Mouse (Mus musculus) ES-CJ7 (cell line): Measurements from ENCODE around the gene Tsnax.

Source experiments
- DNase-seq: peaks from one replicate; pipeline ENCODE4 v3.0.0; 2011; ENCODE audit warnings: low read depth, low spot score

Gene Tsnax

DNA sequence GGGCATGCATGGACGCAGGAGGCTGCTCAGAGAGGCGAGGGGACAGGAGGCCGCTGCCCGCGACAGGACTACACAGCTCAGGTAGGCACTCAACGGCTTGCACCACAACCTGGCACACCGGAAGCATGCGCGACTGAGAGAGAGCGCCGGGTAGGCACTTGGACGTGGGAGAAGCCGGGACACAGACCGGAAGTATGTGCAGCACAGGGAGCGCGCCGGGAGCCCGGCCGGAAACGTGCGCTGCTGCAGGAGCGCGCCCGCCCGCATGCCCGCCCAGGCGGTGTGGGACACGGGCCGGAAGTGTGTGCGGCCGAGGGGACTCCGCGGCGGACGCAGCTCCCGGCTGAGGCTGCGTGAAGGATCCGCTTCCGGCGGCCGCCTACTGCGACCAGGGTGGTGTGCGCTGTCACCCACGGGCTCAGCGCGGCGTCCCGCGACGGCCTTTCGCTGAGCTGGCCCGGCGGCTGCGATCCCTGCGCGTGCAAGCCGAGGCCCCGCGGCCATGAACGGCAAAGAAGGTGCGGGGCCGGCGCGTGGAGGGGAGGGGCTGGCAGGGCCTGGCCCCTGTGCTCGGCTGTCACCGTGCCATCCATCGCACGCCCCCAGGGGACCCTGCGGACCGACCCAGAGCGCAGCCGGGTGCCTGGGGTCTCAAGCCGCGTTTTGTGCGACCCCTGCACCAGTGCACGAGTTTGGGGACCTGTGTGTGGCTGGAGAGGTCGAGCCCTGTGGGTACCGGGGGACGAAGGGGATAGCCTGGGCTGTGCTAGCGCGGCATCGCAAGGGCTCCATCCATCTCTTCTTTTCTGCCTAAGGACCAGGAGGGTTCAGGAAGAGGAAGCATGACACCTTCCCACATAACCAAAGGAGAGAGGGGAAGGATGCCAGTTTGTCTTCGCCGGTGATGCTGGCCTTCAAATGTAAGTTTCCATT, at the start of gene Tsnax:
Gene Tsnax, plus strand, starts transcription at position 303 of the 933 bp plus-strand sequence.
- DNase-seq, result peak; percentile 94

DNA sequence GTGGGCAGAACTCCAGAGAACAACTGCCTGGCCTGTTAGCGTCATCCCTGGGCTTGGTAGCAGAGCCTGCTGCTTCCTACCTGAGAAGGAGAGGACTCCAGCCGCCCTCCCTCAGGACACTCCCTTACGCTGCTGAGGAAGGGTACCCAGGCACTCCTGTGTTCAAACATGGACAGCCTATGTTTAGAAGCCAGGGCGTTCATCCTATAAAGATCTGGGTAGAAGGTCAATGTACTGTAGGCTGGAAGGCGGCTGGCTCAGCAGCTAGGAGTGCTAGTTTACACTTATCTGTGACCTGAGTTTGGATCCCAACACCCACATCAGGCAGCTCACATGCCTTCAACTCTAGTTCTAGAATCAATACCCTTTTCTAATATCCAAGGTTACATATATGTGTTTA, 49.6 kb upstream of the Tsnax start:
- DNase-seq, result no peak

DNA sequence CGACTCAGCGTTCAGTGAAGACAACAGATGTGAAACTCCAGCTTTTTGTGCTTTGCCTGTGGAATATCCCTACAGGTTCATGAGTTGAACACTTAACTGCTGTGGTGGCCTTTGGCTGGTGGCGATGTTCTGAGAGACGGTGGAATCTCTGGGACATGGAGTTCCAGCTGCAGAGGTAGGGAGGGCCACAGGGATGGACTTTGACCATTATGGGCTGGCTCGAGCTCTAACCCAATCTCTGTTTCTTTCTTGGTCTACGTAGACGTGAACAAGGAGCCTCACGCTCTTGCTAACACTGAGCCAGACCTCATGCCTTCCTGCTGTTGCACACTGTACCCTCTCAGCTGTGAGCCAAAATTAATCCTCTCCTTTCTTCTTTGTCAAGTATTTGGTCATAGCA, 47.8 kb upstream of the Tsnax start:
- no peak for DNase-seq

DNA sequence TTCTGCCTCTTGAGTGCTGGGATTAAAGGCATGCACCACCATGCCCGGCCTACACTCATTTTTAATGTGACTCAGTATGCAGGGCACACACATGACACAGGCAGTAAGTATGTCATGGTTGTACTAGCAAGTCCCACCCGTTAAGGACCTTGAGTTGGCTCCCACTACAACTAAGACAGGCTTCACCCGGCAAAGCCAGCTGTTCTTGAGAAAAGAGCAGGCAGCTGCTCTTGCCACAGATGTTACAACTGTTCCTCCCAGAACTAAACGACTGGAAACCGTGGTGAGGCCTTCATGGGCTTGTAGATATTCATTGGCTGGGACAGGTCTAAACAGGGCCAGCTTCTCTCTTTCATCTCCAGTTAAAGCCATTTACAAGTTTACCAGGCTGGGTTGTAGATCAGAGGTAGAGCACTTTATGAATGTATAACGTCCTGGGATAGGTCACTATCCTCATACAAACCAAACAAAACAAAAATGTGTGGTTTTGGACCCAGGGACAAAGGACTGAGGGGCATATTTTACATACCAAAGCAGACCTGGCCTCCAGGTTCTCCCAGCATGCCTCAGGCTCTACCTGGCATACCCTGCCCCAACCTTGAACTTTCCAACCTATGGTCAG, 42.4 kb upstream of the Tsnax start:
- DNase-seq, result peak; percentile 55

DNA sequence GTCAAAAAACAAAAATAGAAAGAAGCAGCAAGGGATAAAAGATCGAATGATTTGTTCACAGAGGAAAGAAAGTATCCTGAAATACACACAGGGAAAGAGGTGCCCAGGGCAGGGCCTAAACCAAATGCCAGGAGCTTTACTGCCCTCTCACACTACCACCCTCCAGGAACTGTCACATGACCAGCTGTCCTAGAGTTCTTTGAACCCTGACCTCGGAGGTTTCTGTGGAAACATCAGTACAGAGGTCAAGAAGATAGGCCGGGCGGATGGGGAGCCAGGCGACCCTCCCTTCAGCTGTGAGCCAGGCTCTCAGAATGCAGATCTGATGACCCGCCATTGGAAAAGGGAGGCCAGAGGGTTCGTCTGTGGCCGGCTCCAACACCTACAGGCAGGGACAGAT, 39.6 kb upstream of the Tsnax start:
- DNase-seq, result no peak

DNA sequence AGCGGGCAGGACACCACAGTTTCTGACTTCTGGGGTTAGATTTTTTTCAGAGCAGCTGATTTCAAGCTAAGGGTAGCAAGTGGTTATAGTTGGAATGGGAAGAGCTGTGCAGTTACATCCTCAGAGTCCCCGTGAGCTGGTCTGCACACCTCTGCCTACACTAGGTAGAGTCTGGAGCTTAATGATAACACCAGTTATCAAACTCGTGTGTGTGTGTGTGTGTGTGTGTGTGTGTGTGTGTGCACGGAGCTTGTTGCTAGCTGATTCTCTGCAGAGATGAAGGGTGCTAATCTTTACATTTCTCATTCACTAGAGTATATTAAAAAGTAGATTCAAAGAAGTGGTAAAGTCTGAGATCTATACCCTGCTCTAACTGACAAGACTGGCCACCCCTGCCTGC, 38.5 kb upstream of the Tsnax start:
- no peak for DNase-seq

DNA sequence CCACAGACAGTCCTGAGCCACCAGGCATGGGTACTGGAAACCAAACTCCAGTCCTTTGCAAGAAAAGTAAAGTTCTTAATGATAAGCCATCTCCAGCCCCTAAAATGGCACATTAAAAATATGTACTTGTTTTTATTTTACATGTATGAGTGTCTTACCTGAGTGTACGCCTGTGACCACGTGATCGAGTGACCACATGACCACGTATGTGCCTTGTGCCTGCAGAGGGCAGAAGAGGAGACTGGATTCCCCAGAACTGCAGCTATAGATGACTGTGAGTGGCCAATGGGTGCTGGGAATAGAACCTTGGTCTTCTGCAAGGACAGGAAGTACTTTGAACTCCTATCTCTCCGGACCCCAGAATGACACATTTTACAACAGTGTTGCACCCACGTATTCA, 36.6 kb upstream of the Tsnax start:
- DNase-seq, result peak; percentile 57

DNA sequence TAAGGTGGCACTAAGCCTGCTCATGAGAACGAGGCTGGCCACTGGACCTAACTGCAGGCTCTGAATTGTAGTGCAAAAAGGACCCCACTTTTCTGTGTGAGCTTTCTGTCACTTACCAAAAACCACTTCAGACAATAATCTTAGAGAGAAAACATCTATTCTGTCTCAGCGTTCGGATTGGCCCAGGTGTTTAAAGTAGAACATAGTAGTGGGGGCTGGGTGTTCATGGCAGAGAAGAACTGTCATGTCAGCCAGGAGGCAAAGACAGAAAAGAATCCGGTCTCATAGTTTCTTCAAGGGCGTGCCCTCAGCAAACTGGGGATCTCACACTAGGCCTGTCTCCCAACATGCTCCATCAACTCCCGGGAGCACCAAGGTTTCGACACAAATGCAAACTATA, 34.8 kb upstream of the Tsnax start:
- no peak for DNase-seq

DNA sequence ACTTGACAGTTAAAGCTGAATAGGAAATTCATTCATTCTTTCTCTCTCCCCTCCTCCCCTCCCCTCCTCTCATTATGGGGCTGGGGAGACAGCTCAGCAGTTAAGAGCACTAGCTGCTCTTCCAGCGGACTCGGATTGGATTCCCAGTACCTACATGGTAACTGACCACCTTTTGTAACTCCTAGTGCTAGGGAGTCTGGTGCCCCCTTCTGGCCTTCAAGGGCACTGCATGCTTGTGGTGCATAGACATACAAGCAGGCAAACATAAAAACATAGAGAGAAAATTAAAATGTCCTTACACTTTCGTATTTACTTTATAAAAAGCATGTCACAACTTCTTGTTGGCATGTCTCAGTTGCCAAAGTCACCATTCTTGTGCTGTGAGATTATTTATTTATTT, 32.8 kb upstream of the Tsnax start:
- DNase-seq, result peak; percentile 76

DNA sequence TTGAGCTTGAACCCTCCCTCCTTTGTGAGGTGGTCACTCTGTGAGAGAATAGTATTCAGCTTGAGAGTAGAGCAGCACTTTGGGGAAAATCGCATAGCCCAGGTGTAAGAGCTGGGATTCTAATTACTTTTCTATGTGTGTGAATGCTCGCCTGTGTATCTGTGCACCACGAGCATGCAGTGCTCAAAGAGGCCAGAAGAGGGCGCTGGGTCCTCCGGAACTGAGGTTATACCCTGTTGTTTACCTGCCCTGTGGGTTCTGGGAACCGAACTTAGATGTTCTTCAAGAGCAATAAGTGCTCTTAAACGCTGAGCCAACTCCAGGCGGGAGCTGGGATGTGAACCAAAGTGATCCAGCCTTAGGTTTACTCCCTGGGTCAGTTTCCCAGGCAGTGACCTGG, 32.0 kb upstream of the Tsnax start:
- peak; percentile 64 for DNase-seq

DNA sequence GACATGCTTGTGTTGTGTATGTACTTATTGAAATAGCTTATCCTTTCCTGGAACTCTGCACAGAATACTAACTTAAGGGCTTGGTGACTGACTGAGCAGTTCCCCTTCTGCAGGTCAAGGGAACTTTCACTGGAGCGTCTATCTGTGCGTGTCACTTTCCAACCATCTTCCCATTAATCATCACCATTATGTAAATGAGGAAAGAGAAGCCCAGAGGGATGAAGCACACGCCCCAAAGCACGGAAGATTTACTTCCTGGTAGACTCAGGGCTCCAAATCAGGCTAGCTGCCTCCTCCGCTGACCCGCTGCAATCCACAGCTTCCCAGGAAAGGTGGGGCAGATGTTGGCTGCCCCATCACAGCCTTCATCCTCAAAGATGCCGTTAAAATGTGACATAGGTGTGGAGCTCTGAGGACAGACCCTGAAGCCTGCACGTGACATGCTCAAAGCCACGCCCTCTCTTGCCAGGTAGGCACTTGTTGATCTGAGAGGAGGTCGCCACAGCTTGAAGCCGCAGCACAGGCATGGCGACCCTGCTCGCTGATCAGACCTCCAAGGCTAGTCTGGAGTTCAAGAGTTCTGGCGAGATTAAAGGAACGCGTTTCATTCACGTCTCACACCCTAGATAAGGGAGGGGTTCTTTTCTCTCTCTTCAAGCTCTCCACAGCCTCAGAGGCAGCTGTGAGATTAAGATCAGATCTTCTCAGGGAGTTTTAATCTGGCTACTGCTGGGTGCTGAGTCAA, 21.7 kb upstream of the Tsnax start:
- DNase-seq, result peak; percentile 40

DNA sequence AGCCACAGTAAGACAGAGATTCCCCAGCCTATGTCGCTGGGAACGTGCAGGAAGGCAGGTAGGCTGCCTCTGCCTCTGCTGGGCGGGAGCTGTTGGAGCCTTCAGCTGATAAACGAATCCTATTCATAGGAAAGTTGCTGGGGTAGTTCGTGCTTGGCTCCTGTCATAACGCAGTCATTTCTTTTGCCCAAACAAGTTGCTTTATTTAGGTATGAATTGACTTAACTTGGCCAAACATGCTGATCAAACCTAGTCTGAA, 21.2 kb upstream of the Tsnax start:
- no peak for DNase-seq

DNA sequence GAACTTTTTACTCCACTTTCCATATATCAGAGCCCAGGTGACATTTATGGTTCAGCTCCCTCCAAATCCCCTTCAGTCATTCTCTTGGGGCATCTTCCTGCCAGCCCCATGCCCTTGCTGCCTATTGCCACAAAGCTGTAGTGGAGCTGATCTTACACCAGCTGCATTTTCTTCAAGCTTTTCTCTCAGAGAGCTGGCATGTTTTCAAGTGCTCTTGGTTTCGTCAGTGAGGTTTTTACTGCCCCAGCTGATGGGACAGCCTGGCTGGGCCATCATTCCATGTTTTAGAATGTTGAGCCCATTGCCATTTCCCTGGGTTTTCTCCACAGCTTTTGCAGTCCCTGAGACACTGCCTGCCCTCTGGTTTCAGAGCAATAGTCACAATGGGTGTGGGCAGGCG, 17.0 kb upstream of the Tsnax start:
- no peak for DNase-seq

DNA sequence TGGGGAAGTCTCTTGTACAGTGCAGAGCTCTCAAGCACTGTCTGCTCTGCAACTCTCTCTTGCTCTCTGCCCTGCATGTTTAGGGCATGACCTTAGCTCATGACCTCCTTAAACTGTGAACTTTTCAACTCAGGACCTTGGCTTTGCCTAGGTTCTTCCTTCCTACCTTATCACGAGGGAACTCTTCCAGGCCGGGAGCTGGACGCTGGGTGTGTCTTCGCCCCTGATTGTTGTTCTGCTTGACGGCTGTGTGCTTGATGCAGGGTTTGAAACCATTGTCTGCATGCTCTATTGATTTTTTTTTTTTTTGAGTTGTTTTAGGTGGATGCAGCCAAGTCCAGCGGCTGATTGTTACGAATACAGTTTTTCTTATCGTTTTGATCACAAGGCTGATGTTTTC, 11.3 kb downstream of the Tsnax start:
- DNase-seq, result no peak

DNA sequence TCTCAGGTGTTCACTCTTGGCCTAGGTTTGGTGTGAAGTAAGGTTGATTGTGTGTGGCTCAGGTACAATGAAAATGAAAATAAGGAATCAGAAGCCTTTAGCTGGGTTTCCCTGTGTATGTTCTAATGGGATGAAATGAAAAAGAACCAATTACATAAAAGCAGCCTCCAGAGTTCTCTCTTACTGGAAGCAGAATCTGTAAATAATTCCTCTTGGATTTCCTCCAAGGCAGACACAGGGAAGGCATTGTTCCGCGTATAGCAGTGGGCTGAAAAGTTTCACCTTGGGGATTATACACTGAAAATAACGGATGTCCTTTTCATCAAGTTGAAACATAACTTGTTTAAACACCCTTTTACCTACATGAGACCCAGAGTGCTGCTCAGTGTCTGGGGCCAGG, 14.4 kb downstream of the Tsnax start:
- DNase-seq, result no peak

DNA sequence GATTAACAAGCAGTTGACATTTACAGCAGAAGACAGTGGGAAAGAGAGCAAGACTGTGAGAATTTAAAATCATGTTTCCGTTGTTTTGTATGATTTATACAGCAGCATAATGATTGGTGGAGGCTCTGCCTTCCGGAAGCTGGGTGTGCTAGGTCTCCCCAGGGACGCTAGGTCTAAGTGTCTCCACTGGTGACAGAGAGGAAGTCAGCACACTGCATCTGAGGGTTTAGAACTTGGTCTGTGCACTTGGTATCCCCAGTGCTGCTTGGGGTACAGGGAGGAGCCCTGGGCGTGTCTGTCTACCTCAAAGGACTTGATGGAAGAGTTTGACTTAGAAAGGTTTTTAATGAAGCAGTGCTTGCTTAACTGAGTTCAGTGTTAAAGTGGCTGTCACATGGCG, 16.0 kb downstream of the Tsnax start:
- no peak for DNase-seq

DNA sequence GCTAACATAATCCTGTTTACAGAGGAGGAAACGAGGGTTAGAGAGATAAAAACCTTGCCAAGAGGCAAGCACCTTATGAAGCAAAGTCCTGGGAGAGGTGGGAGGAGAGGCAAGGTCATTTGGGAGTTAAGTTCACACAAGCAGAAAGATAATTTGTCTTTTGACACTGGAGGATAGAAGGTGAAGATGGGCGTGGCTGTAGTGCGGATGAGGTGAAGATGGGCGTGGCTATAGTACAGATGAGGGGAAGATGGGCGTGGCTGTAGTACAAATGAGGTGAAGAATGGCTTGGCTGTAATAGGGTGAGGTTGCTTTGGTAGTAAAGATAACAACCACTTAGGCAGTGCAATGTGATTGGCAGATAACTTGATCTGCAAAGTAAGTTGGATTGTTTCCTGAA, 18.5 kb downstream of the Tsnax start:
- peak; percentile 77 for DNase-seq

DNA sequence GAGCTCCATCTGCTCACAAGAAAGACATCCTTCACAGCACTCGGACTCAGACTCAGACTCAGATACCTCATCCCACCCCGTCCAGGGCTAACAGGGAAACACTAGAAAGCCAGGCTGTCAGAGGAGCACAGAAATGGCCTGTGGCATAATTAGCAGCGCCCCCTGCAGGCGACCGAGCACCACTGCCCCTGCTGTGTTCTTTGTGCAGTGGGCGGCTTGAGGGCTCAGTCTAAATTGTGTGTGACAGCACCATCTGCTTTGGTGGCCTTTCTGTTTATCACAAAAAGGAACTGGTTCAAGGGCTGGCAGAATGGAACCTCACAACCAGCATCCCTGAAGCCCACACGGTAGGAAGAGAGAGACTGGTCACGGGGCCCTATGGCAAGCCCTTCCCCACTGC, 21.9 kb downstream of the Tsnax start:
- peak; percentile 75 for DNase-seq

DNA sequence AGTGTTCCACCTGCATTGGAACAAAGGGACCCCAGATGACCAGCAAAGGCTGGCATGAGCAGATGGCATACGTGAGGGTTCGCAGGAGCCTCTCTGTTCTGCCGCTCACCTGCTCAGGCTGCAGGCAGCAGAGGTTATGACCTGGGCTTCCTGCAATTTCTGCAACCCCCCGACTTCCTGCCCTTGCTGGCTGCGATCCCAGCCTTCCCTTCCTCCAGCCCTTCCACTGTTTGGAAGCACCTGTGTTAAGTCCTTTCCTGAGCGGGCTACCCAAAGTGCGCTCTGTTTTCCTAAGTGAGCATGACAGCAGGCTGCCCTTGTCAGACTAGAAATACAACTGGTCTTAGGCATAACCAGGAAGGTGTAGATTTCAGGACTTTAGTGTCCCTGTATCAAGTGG, 24.3 kb downstream of the Tsnax start:
- DNase-seq, result no peak

DNA sequence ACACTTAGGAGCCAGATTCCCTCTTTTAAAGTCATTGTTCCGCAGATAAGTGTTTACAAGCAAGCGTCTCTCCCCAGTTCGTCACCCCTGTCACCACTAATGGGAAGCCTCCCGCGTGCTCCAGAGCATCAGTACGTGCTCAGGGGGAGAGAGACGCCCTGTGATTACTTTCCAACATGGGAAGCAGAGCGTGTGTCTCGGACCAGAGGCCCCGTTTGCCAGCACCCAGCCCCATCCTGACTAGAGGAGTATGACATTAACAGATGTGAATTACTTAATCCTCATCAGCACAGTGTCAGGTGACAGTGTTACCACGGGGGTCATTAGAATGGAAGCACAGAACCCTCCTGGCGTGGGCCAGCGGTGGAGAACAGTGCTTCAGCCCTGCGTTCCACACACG, 25.9 kb downstream of the Tsnax start:
- DNase-seq, result no peak

DNA sequence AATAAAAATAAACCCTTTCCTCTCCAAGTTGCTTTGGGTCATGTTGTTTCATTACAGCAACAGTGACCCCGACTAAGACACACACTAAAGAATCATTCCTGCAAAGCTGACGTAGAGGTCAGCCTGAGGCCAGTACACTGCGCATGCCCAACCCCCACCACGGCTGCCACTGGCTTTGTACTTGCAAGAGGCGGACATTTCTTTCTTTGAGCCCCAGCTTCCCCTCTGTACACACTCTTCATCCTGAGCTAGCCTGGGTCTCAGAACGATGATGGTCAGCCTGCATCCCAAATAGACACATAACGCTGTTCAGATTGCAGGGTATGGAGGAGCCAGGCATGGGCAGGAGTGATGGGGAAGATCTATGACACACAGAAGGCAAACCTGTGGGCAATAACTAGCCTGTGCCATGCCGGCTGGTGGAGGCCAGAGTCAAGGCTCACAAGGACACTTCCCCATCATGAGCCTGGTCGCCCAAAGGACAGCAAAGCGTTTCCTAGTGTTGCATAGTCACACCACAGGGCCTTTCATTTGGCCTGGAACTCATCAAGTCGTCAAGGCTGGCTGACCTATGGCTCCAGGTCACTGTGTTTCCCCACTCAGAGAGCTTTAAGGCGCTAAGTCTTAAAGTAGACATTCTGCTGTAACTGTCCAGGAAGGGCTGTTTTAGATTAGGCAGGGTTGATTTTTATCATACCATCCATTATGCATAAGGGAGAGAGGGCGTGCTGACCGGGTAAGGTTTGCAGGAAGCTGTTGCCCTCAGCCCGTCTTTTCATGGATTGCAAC, 28.0 kb downstream of the Tsnax start:
- DNase-seq, result no peak

DNA sequence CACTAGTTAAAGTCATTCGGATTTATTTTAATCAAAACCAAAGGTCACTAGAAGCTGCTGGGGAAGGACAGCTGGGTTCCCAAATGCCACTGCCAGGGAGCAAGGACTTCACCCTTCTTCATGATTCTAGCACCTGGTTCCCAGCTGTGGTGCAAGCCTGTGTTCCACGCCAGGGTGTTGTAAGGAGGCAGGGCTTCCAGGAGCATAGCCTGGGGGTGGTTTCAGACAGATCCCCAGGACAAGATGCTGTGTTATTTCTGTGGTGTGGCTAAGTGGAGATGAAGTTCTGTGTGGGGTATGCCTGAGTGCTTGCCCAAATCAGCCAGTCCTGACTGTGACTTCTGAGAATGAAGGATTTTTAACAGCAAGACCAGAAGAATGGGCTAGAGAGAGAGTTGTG, 28.7 kb downstream of the Tsnax start:
- no peak for DNase-seq
